Mouse (Mus musculus) hindbrain, embryonic 14.5 days (tissue): ENCODE measurements around the gene A930004D18Rik. TPM values are rescaled to one million over a fixed set of nuclear protein-coding genes. Genes with fewer than 3 reads are reported as not detected.

Experiments
- ATAC-seq: fragments of 200-750 bp; cut with Nextera tagmentation; 2 replicates; pipeline ENCODE4 v1.8.0; 2017; ENCODE audit warnings: moderate number of reproducible peaks, mild to moderate bottlenecking, moderate TSS enrichment, moderate library complexity; ENCODE audit not compliant: low FRiP score
- DNase-seq: peaks from one replicate; pipeline ENCODE4 v3.0.0-alpha.2; 2015; ENCODE audit warnings: low spot score
- H3K27ac ChIP-seq: fragments of 300-500 bp; sonication (generic); 2 replicates; pipeline ENCODE4 v1.5.1; 2014; ENCODE audit warnings: mild to moderate bottlenecking, moderate library complexity
- H3K27me3 ChIP-seq: fragments of 300-500 bp; sonication (generic); 2 replicates; pipeline ENCODE4 v1.6.1; 2014; ENCODE audit warnings: mild to moderate bottlenecking, low read length, mixed read lengths; ENCODE audit not compliant: control insufficient read depth, insufficient read depth
- H3K36me3 ChIP-seq: fragments of 300-500 bp; sonication (generic); replicated peaks from 2 replicates; pipeline ENCODE4 v1.6.1; 2014; ENCODE audit not compliant: control insufficient read depth, insufficient read depth
- H3K4me1 ChIP-seq: fragments of 300-500 bp; sonication (generic); replicated peaks from 2 replicates; pipeline ENCODE4 v1.6.1; 2014; ENCODE audit warnings: antibody characterized with exemption, low read length, mixed read lengths; ENCODE audit not compliant: control insufficient read depth, insufficient read depth
- H3K4me2 ChIP-seq: fragments of 300-500 bp; sonication (generic); replicated peaks from 2 replicates; pipeline ENCODE4 v1.6.1; 2014; ENCODE audit warnings: mild to moderate bottlenecking, moderate library complexity
- H3K4me3 ChIP-seq: fragments of 300-500 bp; sonication (generic); replicated peaks from 2 replicates; pipeline ENCODE4 v1.5.1; 2014; ENCODE audit warnings: mild to moderate bottlenecking, low read length
- H3K9ac ChIP-seq: fragments of 300-500 bp; sonication (generic); 2 replicates; pipeline ENCODE4 v1.6.1; 2014
- H3K9me3 ChIP-seq: fragments of 300-500 bp; sonication (generic); 2 replicates; pipeline ENCODE4 v1.6.1; 2016; ENCODE audit warnings: low read length; ENCODE audit not compliant: control insufficient read depth
- WGBS: fragments of 180-500 bp; shearing (Covaris S2); extraction: QIAGEN DNeasy Blood & Tissue Kit; methylation state at CpG from one replicate; pipeline ENCODE4 v1.1.7; 2014; 5-methylcytosine and 5-hydroxymethylcytosine counted together
- polyA plus RNA-seq: library from polyadenylated mRNA; unstranded; fragments of >200 nt; fragmentation: Nextera tagmentation; extraction: Ambion mirVana; gene quantifications from 2 replicates; pipeline ENCODE4 v1.2.1, GENCODE M21; 2014

The A930004D18Rik gene
- 5.7 and 6.3 TPM in 2 replicates for polyA plus RNA-seq

DNA sequence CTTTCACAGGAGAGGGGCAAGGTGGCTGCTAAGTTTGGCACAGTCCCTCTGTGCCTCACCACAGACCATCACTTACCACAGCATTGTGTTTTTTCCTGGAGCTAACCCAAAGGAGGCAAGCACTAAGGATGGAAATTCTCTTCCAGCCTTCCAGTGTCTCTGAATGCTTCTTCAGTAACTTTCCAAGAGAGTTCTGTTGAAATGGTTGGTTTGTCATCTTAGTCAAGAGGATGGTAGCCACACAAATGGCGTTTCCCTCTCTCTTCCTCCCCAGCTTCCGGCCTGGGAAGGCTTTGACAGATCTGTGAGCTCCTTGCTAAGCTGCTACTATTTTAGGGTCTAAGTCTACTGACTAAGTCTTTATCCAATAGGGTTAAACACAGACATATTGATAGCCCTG is at the start of gene A930004D18Rik:
TSS of gene A930004D18Rik (minus strand) at position 247 of the 400 bp plus-strand sequence.
- no peak for ATAC-seq
- 73% methylated on average over 2 of the region's 2 CpGs for WGBS
- Histone ChIP-seq H3K4me2 (peak within 1 kb of the TSS; percentile 95; the same call in 1 of the 2 replicates), H3K9ac (no peak within 1 kb of the TSS), H3K36me3 (no peaks in the 10 kb centered on the region), H3K9me3 (no peaks in the 10 kb centered on the region), H3K4me3 (no peak within 1 kb of the TSS), H3K27me3 (no peaks in the 10 kb centered on the region), H3K27ac (no peak within 1 kb of the TSS), H3K4me1 (peaks cover 61% of the 10 kb centered on the region)
- no peak for DNase-seq

DNA sequence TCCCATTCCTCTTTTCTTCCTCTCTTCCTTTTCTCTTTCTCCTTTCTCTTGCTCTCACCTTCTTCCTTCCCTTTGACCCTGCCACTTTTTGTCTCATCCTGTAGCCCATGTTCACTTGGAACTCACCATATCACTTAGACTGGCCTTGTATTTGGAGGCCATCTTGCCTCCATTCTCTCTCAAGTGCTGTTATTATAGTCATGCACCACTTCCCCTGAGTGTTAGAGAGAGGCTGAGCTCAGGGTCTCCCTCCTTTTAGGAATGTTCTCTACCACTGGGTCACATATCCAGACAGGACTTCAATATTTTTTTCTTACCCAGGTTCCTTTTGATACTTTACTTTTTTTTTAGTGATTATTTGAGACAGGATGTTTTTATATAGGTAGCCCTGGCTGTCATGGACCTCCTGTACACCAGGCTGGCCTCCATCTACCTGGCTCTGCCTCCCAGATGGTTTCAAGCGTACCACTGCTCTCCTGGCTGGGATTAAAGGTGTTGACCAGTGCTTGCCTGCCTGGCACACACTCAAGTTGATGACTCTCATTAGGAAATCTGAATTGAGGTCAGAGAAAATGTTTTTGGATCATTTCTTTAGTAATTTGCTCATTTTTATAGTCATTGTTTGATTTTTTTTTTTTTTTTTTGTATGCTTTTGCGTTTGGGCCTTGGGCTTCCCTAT is 42.8 kb upstream of the A930004D18Rik start:
- WGBS: 90% methylated on average over 2 of the region's 2 CpGs
- Histone ChIP-seq H3K36me3 (peaks cover 63% of the 10 kb centered on the region), H3K4me3 (no peak overlapping the region), H3K9me3 (no peaks in the 10 kb centered on the region), H3K4me1 (no peaks in the 10 kb centered on the region), H3K4me2 (no peak overlapping the region), H3K27ac (no peak overlapping the region), H3K9ac (no peak overlapping the region), H3K27me3 (no peaks in the 10 kb centered on the region)
- DNase-seq: no peak
- no peak for ATAC-seq

DNA sequence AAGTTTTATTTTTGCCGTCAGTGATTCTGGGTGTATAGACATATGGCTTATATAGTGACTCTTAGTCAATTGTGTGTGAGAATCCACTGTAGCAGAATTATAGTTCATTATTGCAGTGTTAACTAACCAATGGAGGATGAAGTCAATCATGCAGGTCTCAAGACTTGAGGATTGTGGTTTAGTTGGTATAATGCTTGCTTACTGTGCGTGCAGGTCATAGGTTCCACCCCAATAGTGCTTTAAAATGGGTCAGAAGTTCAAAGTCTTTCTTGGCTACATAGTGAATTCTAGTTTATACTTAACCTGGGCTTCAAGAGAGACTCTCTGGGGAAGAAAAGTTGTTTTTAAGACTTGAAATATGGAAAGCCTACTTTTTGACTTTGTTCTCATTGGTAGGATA is 34.4 kb upstream of the A930004D18Rik start:
- DNase-seq: no peak
- H3K9ac ChIP-seq: no peak overlapping the region
- 91% methylated on average over 2 of the region's 2 CpGs for WGBS
- ATAC-seq: no peak
- H3K4me1 ChIP-seq: no peaks in the 10 kb centered on the region
- H3K27ac ChIP-seq: no peak overlapping the region
- no peak overlapping the region for H3K4me2 ChIP-seq
- H3K4me3 ChIP-seq: no peak overlapping the region
- no peaks in the 10 kb centered on the region for H3K27me3 ChIP-seq
- peaks cover 48% of the 10 kb centered on the region for H3K36me3 ChIP-seq
- no peaks in the 10 kb centered on the region for H3K9me3 ChIP-seq

DNA sequence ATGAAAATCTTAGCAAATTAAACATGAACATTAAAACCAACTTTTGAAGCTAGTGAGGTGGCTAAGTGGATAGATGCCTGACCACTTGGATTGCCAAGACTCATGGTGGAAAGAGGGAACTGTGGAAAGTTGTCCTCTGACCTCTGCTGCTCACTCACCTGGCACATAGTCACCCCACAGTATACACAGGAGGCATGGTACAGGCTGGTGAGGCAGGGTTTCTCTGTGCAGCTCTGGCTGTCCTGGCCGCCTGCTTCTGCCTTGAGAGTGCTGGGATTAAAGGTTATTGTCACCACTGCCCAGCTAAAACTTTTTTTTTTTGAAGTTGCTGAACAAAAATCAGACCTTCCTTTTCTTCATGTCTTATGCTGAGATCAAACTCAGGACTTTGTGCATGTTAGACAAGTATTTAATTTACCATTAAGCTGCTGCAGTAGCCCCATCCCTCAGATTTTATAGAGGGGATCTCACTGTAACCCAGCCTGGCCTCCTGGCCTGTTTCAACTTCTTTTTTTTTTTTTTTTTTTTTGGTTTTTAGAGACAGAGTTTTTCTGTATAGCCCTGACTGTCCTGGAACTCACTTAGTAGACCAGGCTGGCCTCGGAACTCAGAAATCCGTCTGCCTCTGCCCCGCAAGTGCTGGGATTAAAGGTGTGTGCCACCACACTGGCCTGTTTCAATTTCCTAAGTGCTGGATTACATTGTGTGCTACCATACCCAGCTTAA is 30.7 kb upstream of the A930004D18Rik start:
- H3K9ac ChIP-seq: no peak overlapping the region
- H3K4me2 ChIP-seq: no peak overlapping the region
- no peak overlapping the region for H3K4me3 ChIP-seq
- no peak for ATAC-seq
- WGBS: 92% methylated on average over 4 of the region's 4 CpGs
- H3K4me1 ChIP-seq: peaks cover 11% of the 10 kb centered on the region
- no peak overlapping the region for H3K27ac ChIP-seq
- H3K27me3 ChIP-seq: no peaks in the 10 kb centered on the region
- H3K9me3 ChIP-seq: no peaks in the 10 kb centered on the region
- H3K36me3 ChIP-seq: peaks cover 22% of the 10 kb centered on the region; the same call in 1 of the 2 replicates
- no peak for DNase-seq

DNA sequence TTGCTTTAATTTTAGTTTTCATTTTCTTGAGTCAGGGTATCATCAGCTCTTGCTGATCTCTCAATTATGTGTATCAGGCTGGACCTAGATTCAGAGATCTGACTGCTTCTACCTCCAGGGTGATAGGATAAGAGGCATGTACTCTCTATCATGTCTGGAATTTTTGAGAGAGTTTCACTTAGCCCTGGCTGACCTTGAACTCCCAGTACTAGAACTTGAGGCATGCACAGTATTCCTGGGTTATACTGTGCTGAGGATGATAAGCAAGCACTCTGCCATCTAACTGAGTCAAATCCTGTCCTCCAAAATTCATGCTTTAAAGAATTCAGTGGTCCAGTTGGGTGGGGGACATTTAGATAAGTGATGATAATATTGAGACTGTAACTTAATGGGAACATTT is 28.9 kb upstream of the A930004D18Rik start:
- DNase-seq: no peak
- Histone ChIP-seq H3K27me3 (no peaks in the 10 kb centered on the region), H3K4me1 (peaks cover 11% of the 10 kb centered on the region), H3K27ac (no peak overlapping the region), H3K4me2 (peak overlapping the region; percentile 63), H3K36me3 (peaks cover 12% of the 10 kb centered on the region; the same call in 1 of the 2 replicates), H3K9me3 (no peaks in the 10 kb centered on the region), H3K4me3 (peak overlapping the region; percentile 85; the same call in 1 of the 2 replicates), H3K9ac (0 out of 2 replicates have a peak overlapping the region, but pooled peaks have one; percentile 94)
- no peak for ATAC-seq

DNA sequence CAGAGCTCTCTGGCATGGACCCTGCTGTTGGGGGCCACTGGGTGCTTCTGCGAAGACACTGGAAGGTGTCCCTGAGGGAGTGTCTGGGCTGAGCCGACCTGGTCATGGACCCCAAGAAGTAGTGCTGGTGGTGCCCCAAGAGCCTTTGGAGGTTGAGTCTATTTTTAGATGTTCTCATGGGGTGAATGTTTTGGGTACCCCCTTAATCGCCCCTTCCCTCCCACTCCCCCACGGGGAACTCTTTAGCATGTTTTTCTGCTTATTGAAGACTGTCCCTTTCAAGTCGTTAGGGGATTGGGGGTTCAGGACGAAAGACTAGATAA is 28.1 kb upstream of the A930004D18Rik start:
- Histone ChIP-seq H3K9me3 (no peaks in the 10 kb centered on the region), H3K27me3 (no peaks in the 10 kb centered on the region), H3K4me3 (peak overlapping the region; percentile 85), H3K9ac (peak overlapping the region; percentile 94), H3K4me2 (peak overlapping the region; percentile 63), H3K4me1 (peaks cover 11% of the 10 kb centered on the region), H3K36me3 (peaks cover 7% of the 10 kb centered on the region; the same call in 1 of the 2 replicates), H3K27ac (peak overlapping the region; percentile 99)
- WGBS: 3% methylated on average over 6 of the region's 6 CpGs
- ATAC-seq: no peak
- DNase-seq: no peak

DNA sequence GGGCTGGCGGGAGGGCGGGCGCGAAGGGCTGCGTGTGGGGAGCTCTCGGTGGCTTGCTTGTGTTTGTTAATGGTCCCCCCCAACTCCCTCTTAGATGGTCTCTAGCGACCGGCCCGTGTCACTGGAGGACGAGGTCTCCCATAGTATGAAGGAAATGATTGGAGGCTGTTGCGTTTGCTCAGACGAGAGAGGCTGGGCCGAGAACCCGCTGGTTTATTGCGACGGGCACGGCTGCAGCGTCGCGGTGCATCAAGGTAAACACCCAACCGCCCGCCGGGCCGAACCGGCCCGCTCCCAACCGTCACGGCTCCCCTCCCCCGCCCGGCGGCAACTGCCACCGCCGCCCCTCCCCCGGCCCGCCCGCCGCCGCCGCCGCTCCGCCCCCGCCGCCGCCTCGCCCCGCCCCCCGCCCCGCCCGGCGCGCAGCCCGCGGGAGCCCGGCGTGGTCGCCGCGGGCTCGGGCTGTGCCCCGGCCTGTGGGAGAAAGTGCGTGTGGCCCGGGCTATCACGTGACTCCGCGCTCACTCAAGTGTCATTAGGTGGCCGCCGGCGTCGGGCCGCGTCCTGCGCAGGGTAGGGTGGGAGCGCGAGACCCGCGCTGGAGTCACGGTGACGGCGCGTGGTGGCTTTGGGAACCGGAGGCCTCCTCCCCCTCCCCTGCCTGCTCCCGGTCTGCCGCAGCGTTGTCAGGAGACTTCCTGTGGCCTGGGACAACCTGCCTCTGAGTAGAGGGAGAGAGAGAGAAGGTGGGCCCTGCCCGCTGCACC is 27.6 kb upstream of the A930004D18Rik start:
- Histone ChIP-seq H3K27me3 (no peaks in the 10 kb centered on the region), H3K36me3 (peaks cover 7% of the 10 kb centered on the region; the same call in 1 of the 2 replicates), H3K27ac (peak overlapping the region; percentile 99), H3K4me3 (peak overlapping the region; percentile 85), H3K9me3 (no peaks in the 10 kb centered on the region), H3K4me1 (peaks cover 11% of the 10 kb centered on the region), H3K4me2 (peak overlapping the region; percentile 63), H3K9ac (peak overlapping the region; percentile 94)
- WGBS: 0% methylated on average over 53 of the region's 85 CpGs
- DNase-seq (peak; percentile 73), ATAC-seq (peak; percentile 56)

DNA sequence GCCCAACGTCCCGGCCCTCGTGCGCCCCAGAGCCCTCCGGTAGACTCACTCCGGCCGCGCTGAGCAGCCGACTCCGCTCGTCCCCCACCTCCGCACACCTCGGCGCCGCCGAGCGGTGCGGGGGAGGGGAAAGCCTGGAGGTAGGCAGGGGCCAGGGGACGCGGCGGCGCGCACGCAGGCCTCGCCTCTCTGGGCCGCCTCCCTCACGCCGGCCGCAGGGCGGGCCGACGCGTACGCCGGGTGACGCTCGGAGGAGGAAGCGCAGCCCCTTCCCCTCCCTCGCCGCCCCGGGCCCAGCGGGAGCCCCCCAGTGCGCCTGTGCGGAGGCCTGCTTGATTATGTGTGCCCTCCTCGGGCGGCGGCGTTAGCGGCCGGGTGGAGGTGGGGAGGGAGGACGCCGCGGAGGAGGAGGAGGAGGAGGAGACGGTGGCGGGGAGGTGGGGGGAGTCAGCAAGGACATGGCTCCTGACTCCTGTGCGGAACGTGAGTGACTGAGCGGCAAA is 26.9 kb upstream of the A930004D18Rik start:
- ATAC-seq (peak; percentile 96), DNase-seq (peak; percentile 90)
- peak overlapping the region; percentile 85 for H3K4me3 ChIP-seq
- H3K4me1 ChIP-seq: peaks cover 11% of the 10 kb centered on the region
- peak overlapping the region; percentile 99 for H3K27ac ChIP-seq
- peak overlapping the region; percentile 63 for H3K4me2 ChIP-seq
- 0% methylated on average over 43 of the region's 58 CpGs for WGBS
- H3K27me3 ChIP-seq: no peaks in the 10 kb centered on the region
- peak overlapping the region; percentile 94 for H3K9ac ChIP-seq
- H3K9me3 ChIP-seq: no peaks in the 10 kb centered on the region
- peaks cover 7% of the 10 kb centered on the region; the same call in 1 of the 2 replicates for H3K36me3 ChIP-seq
